Comparison of ENCODE assay signal across 20 mouse cellular contexts in the genomic region with DNA sequence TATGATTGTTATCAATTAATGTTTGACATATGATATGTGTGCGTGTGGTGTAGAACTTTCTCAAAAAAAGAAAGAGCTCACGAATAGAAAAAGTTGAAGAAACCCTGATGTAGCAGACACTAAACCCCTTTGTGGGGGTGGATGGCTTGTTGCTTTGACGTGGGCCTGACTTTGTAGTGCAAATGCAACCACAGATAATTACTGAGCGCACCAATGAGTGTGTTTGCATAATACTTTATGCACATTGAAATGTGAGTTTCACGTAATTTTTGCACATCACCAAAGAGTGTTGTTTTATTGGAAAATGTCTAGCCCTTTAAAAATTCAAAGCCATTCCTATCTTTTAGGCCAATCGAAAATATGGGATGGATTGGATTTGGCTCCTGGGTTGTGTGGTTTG.
"Had no signal": no experiment of that assay in that cellular context is flagged by ENCODE, and none has a peak within 500 bp of the region (broad histone marks: within the 10 kb centered on the region; RNA-seq: fewer than 3 reads in every experiment).

No protein-coding gene starts in this region.

- H3K9me3 ChIP-seq: limb, embryonic 12.5 days; limb, embryonic 15.5 days had no signal

- H3K4me1 ChIP-seq: limb, embryonic 12.5 days had no signal

- ATAC-seq: intestine, postnatal 0 days; liver, postnatal 0 days; lung, postnatal 0 days had no signal

- H3K9ac ChIP-seq: limb, embryonic 12.5 days; limb, embryonic 15.5 days; liver, embryonic 14.5 days; liver, postnatal 0 days; lung, embryonic 14.5 days had no signal

- H3K36me3 ChIP-seq: limb, embryonic 12.5 days; limb, embryonic 15.5 days had no signal

- H3K4me2 ChIP-seq: limb, embryonic 12.5 days; limb, embryonic 15.5 days; liver, embryonic 11.5 days; lung, embryonic 14.5 days had no signal

- DNase-seq: kidney, adult 2 months; kidney, postnatal 10 days; kidney, postnatal 4 days; layer of hippocampus, adult 9-11 months; layer of hippocampus, postnatal 36 days; left cerebral cortex, postnatal 4 days; liver, postnatal 0 days; lung, embryonic 14.5 days; midbrain, embryonic 14.5 days; thymus, adult 18-20 months; thymus, postnatal 36 days had no signal

- H3K4me3 ChIP-seq: layer of hippocampus, adult 2 months; left cerebral cortex, adult 2 months; limb, embryonic 12.5 days; limb, embryonic 15.5 days had no signal

- H3K27me3 ChIP-seq: limb, embryonic 12.5 days; limb, embryonic 15.5 days had no signal

- H3K27ac ChIP-seq: layer of hippocampus, adult 2 months; left cerebral cortex, adult 2 months; limb, embryonic 12.5 days; limb, embryonic 15.5 days; liver, embryonic 14.5 days; macrophage had no signal
